Mouse (Mus musculus) cerebellum, adult 11 months (tissue): ENCODE data around the gene Ddx5.
"Not testable (repeated sequence)": the region's sequence is repeated elsewhere in the genome, so short reads cannot be mapped to it uniquely, and the experiment has no call there.

ENCODE experiments used
- DNase-seq: peaks from one replicate; pipeline ENCODE4 v3.0.0; 2022

The Ddx5 gene

DNA sequence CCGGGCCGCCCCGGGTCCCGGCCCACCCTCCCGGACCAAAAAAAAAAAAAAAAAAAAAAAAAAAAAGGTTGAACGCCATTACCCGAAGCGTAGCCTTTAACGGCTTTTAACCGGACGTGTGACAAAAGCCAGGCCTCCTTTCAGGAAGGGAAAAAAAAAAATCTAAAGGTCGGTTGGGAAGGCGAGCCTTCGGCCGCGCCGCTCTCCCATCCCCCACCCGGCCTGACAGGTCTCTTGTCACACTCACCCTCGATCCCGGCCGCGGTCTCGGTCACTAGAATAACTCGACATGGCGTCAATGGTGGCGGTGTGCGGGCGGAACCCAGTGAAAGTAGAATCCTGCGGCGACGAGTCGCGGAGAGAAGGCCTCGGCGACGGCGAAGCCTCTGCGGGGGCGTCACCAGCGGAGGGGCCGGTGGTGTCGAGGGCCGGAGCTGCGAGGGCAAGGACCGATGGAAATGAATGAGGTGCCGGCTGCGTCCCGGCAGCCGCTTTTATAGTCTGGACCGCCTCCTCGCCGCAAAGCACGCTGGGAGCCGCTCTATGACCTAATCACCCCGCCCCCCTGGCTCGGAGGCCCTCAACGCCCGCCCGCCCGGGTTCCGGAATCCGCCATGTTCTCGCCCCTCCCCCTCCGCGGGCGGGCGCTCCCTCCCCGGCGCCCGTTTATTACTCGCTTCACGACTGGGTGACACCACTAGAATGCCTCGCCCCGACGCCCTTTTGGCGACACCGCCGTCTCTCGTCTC is 785 bp downstream of the Ddx5 start:
- peak; percentile 99 for DNase-seq

GRCm38 (mm10) chr11:106787131-106788025 is 1.6 kb downstream of the Ddx5 start:
- DNase-seq = peak; percentile 88

DNA sequence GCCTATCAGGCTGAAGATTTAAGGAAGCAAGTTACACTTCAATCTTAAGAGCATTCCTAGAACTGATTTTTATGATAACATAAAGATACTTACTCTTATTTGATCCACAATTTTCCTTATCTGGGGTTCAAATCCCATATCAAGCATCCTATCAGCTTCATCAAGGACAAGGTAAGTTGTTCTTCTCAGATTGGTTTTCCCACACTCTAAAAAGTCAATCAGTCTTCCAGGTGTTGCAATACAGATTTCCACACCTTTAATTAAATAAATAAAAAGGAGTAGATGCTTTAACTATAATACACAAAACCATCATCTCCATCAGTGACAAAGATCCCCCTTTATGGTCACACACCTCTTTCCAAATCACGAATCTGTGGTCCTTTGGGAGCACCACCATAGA is 3.9 kb downstream of the Ddx5 start:
- DNase-seq = no peak

DNA sequence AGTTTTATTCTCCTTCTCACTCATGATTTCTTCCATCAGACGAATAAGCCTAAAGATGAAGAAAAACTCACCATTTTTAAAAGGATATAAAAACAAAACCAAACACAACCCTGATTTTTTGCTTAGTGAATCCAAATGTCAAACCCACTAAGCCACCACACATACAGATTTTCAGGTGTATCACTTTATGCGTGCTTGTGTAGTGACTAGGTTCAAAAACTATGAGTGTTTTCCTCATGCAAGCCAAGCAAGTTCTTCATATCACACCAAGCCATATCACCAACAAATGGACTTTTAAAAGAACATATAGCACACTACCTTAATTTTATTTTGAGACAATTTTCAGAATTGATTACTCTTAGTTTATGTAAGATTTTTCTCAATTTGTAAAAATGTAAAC is 4.5 kb downstream of the Ddx5 start:
- no peak for DNase-seq

DNA sequence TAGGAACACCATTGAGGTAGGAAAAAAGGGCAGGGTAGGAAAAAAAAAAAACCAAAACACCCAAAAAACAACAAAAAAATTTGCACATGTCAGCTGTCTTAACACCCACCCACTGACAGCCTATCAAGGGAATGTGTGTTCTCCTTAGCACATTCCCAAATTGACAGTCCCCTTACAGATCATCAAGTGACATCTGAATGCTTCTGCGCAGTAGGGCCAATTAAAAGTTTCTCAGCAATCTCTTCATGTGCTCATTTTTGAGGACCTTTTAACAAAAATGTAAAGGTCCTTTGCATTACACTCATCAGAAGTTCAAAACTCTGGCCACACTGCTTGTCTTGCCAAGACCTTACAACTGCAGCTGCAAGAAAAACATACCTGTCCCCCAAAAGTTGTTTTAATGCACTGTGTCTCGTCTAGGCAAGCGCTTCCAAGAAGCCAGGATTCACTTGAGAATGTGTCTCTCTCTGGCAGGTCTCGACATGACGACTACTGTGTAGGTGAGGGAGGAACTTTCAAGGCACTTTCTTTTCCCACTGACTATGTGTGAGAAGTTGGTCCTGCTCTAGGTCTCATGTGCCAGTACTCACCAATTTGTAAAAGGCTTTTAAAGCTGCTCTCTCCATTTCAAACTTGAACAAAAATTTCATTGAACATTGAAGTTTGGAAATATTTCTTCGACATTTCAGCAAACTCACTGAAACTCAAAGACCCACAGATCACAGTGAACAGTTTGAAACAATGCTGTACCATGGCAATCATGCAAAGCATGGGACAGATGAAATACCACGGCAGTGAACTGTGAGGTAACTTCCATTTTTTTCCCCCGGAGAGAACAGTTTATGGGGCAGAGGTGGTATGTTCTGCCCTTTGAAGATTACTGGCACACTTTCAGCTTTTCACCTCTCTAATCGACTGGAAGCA is 5.9 kb downstream of the Ddx5 start:
- no peak for DNase-seq

GRCm38 (mm10) chr11:106782271-106782670 is 6.7 kb downstream of the Ddx5 start:
- DNase-seq = not testable (repeated sequence)

GRCm38 (mm10) chr11:106780590-106781220 is 8.3 kb downstream of the Ddx5 start:
- DNase-seq = no peak

GRCm38 (mm10) chr11:106780089-106780425 is 8.9 kb downstream of the Ddx5 start:
- no peak for DNase-seq

- DNase-seq = peak; percentile 84
These were observed 9.4 kb downstream of the Ddx5 start, which contains the start of gene Polg2 for GRCm38 (mm10) chr11:106779388-106780088. Gene Polg2, minus strand, starts transcription at chr11:106779537.

- no peak for DNase-seq
These were observed 10.2 kb downstream of the Ddx5 start for GRCm38 (mm10) chr11:106778589-106779387.

DNA sequence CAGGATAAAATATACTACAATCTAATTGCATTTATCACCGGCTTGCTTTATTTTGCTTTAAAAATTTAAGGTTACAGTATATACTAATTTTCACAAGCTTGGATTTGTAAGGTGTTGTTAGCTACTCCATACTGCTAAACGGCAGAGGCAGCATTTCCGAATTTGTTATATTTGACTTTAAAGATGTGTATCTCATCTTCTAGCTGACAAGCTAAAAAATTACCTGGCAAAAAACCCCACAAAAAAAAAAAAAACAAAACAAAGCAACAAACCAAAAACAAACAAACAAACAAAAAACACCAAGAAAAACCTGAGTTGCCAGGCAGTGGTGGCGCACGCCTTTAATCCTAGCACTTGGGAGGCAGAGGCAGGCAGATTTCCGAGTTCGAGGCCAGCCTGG is 10.9 kb downstream of the Ddx5 start:
- DNase-seq = no peak

DNA sequence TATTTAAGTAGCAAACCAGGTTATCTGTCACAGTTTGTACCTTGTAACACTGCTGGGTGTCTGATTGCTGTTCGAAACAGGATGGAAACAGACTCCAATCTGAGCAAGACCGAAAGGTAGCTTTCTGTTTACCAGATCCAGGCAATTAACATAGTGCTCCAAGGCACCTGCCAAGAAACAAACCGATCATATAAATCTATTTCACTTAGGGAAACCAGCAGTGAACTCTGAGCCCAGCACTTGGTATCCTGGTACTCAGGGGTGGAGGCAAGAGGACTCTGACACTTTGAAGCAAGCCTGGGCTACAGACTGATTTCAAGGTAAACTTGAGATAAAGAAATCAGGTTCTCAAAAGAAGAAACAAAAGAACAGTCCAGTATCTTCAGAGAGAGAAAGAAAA is 11.6 kb downstream of the Ddx5 start:
- DNase-seq = no peak

- DNase-seq = no peak
These were observed 12.0 kb downstream of the Ddx5 start for GRCm38 (mm10) chr11:106776960-106777359.

- DNase-seq = no peak
These were observed 15.9 kb downstream of the Ddx5 start for GRCm38 (mm10) chr11:106773061-106773460.

DNA sequence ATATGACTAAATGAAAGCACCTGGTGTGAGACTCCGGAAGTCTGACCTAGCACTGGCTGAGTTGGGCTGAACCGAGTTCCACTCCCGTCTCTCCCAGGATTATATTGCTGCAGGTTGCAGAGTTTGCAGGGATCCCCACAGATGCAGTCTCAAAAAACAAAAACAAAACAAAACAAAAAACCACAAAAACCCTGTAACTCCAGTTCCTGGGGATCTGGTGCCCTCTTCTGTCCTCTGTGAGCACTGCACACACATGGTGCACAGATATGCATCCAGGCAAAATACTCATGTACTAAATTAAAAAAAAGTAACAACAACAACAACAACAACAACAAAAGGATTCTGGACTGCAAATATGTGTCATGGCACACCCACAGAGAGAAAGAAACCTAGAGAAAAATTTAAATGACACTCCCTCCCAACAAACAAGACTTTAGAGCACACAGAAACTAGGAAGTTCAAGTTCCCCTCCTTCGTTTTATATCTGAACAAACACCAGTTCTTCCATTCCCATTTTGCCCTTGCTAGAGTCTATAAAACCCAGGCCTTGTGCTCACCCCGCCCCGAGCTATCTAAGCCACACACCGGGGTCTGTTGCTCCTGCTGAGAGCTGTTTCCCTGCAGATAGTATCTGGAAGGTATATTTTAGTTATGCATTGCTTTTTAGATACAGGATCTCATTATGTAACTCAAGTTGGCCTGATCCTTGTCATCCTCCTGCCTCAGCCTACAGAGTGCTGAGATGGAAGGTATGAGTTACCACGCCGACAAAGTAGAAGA is 18.6 kb downstream of the Ddx5 start:
- no peak for DNase-seq

DNA sequence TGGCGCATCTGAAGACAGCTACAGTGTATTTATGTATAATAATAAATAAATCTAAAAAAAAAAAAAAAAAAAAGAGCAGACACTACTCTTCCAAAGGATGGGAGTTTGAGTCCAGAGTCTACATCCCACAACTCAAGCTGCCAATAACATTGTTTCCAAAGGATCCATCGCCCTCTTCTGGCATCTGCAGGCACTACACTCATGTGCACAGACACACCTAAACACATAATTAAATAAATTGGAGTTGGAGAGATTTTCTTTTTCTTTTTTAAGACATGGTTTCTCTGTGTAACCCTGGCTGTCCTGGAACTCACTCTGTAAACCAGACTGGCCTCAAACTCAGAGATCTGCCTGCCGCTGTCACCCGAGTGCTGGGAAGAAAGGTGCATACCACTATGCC is 21.5 kb downstream of the Ddx5 start:
- no peak for DNase-seq

GRCm38 (mm10) chr11:106766611-106767162 is 22.3 kb downstream of the Ddx5 start:
- no peak for DNase-seq

DNA sequence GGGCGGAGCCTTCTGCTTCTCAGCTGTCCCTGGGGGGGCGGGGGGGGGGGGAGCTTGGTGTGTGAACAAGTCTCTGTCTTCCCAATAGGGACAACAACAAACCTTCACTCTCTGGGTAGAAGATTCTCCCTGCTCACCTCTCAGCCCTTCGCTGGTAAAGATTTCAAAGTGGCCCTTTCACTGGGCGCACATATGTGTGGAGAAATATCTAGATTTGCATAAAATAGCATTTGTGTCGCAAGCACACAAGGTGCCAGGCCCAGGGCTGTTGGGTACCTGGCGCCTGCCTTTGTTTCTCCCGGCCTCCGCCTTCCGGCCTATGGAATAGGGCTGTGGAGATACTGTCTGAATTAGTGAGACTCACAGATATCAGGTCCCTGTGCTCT is 26.2 kb downstream of the Ddx5 start:
- no peak for DNase-seq

GRCm38 (mm10) chr11:106762139-106762799 is 26.7 kb downstream of the Ddx5 start:
- no peak for DNase-seq
